Mouse (Mus musculus) thymus, adult 2 months (tissue): ENCODE data around the gene Tmem87b. TPM values are rescaled to one million over a fixed set of nuclear protein-coding genes. Genes with fewer than 3 reads are reported as not detected.

ENCODE experiments used
- DNase-seq: peaks from one replicate; pipeline ENCODE4 v3.0.0; 2021
- H3K27ac ChIP-seq: fragments of 200-500 bp; 2 replicates; pipeline ENCODE4 v1.5.1; 2012; ENCODE audit warnings: low read length, control low read depth; ENCODE audit not compliant: control insufficient read depth, insufficient read depth
- H3K27me3 ChIP-seq: fragments of 200-500 bp; 2 replicates; pipeline ENCODE4 v1.6.1; 2012; ENCODE audit warnings: mild to moderate bottlenecking, low read length, moderate library complexity, mixed read lengths; ENCODE audit not compliant: control insufficient read depth, insufficient read depth
- H3K36me3 ChIP-seq: fragments of 200-500 bp; 2 replicates; pipeline ENCODE4 v1.6.1; 2012; ENCODE audit warnings: mild to moderate bottlenecking, low read length, moderate library complexity; ENCODE audit not compliant: control insufficient read depth, insufficient read depth
- H3K4me1 ChIP-seq: fragments of 200-500 bp; replicated peaks from 2 replicates; pipeline ENCODE4 v1.6.1; 2012; ENCODE audit warnings: low read length; ENCODE audit not compliant: control insufficient read depth, insufficient read depth
- H3K4me3 ChIP-seq: fragments of 200-500 bp; 2 replicates; pipeline ENCODE4 v1.5.1; 2012; ENCODE audit warnings: mild to moderate bottlenecking, low read length, control low read depth, moderate library complexity; ENCODE audit not compliant: control insufficient read depth, insufficient read depth
- CTCF ChIP-seq: fragments of 200-500 bp; IDR thresholded peaks from 2 replicates; pipeline ENCODE4 v1.5.1; 2012; ENCODE audit warnings: mild to moderate bottlenecking, control low read depth, low read length, moderate library complexity, borderline replicate concordance; ENCODE audit not compliant: control insufficient read depth, poor library complexity, insufficient read depth; ENCODE audit errors: extremely low read depth
- POLR2A ChIP-seq: fragments of 200-500 bp; IDR thresholded peaks from 2 replicates; pipeline ENCODE4 v1.6.1; 2012; ENCODE audit warnings: mild to moderate bottlenecking, low read length, control low read depth, moderate library complexity; ENCODE audit not compliant: control insufficient read depth, poor library complexity, insufficient read depth; ENCODE audit errors: extremely low read depth
- WGBS: fragments of 180-500 bp; shearing (Covaris S2); methylation state at CpG from one replicate; pipeline ENCODE4 v1.1.7; 2018; 5-methylcytosine and 5-hydroxymethylcytosine counted together
- polyA plus RNA-seq: library from polyadenylated mRNA; depleted of rRNA; stranded (reverse); fragments of >200 nt; gene quantifications from 2 replicates; pipeline ENCODE4 v1.2.3, GENCODE M21; 2012

The Tmem87b gene
- polyA plus RNA-seq, 1 experiment: 18.3 TPM

GRCm38 (mm10) chr2:128783660-128784345 is 34.1 kb upstream of the Tmem87b start:
- no peak for TF ChIP-seq POLR2A
- no peak for TF ChIP-seq CTCF
- Histone ChIP-seq H3K27me3 (no peaks in the 10 kb centered on the region; the same call in 1 of the 2 replicates), H3K36me3 (no peaks in the 10 kb centered on the region), H3K27ac (no peak overlapping the region), H3K4me1 (no peaks in the 10 kb centered on the region), H3K4me3 (no peak overlapping the region)
- 92% methylated on average over 10 of the region's 10 CpGs for WGBS
- no peak for DNase-seq

- Histone ChIP-seq H3K27ac (no peak overlapping the region), H3K4me1 (no peaks in the 10 kb centered on the region), H3K4me3 (no peak overlapping the region), H3K36me3 (no peaks in the 10 kb centered on the region), H3K27me3 (no peaks in the 10 kb centered on the region; the same call in 1 of the 2 replicates)
- TF ChIP-seq CTCF (no peak), POLR2A (no peak)
- 9% methylated on average over 7 of the region's 7 CpGs for WGBS
- no peak for DNase-seq
Observed at GRCm38 (mm10) chr2:128784814-128785213, 33.1 kb upstream of the Tmem87b start.

GRCm38 (mm10) chr2:128786341-128786740 is 31.6 kb upstream of the Tmem87b start:
- no peaks in the 10 kb centered on the region for H3K4me1 ChIP-seq
- H3K27me3 ChIP-seq: no peaks in the 10 kb centered on the region; the same call in 1 of the 2 replicates
- TF ChIP-seq CTCF (no peak), POLR2A (no peak)
- no peak overlapping the region for H3K27ac ChIP-seq
- WGBS: 92% methylated on average over 5 of the region's 5 CpGs
- no peak overlapping the region for H3K4me3 ChIP-seq
- DNase-seq: no peak
- no peaks in the 10 kb centered on the region for H3K36me3 ChIP-seq

- Histone ChIP-seq H3K4me3 (no peak overlapping the region), H3K27ac (no peak overlapping the region), H3K4me1 (no peaks in the 10 kb centered on the region), H3K27me3 (no peaks in the 10 kb centered on the region; the same call in 1 of the 2 replicates), H3K36me3 (no peaks in the 10 kb centered on the region)
- TF ChIP-seq CTCF (no peak), POLR2A (no peak)
- DNase-seq: no peak
- 91% methylated on average over 1 of the region's 1 CpGs for WGBS
Observed at GRCm38 (mm10) chr2:128786795-128787194, 31.1 kb upstream of the Tmem87b start.

GRCm38 (mm10) chr2:128787805-128788204 is 30.1 kb upstream of the Tmem87b start:
- TF ChIP-seq POLR2A (no peak), CTCF (no peak)
- Histone ChIP-seq H3K4me3 (no peak overlapping the region), H3K4me1 (no peaks in the 10 kb centered on the region), H3K36me3 (no peaks in the 10 kb centered on the region), H3K27ac (no peak overlapping the region), H3K27me3 (no peaks in the 10 kb centered on the region; the same call in 1 of the 2 replicates)
- WGBS: 58% methylated on average over 3 of the region's 3 CpGs
- no peak for DNase-seq

GRCm38 (mm10) chr2:128790875-128791614 is 26.9 kb upstream of the Tmem87b start:
- Histone ChIP-seq H3K4me1 (no peaks in the 10 kb centered on the region), H3K36me3 (no peaks in the 10 kb centered on the region), H3K27ac (no peak overlapping the region), H3K4me3 (no peak overlapping the region), H3K27me3 (no peaks in the 10 kb centered on the region)
- no peak for DNase-seq
- no peak for TF ChIP-seq CTCF
- 93% methylated on average over 11 of the region's 11 CpGs for WGBS

GRCm38 (mm10) chr2:128793958-128794357 is 24.0 kb upstream of the Tmem87b start:
- DNase-seq: no peak
- Histone ChIP-seq H3K27me3 (no peaks in the 10 kb centered on the region), H3K27ac (no peak overlapping the region), H3K36me3 (no peaks in the 10 kb centered on the region), H3K4me1 (no peaks in the 10 kb centered on the region), H3K4me3 (no peak overlapping the region)
- TF ChIP-seq CTCF (no peak), POLR2A (no peak)
- 92% methylated on average over 6 of the region's 6 CpGs for WGBS
